Mouse (Mus musculus) heart, embryonic 11.5 days (tissue): ENCODE measurements around the gene Map2k3. TPM values are rescaled to one million over a fixed set of nuclear protein-coding genes. Genes with fewer than 3 reads are reported as not detected.

Source experiments
- ATAC-seq: fragments of 200-750 bp; cut with Nextera tagmentation; replicated peaks from 2 replicates; pipeline ENCODE4 v1.8.0; 2017; ENCODE audit warnings: moderate library complexity; ENCODE audit not compliant: insufficient number of reproducible peaks, low FRiP score, low TSS enrichment
- H3K27ac ChIP-seq: fragments of 300-500 bp; sonication (generic); 2 replicates; pipeline ENCODE4 v1.5.1; 2014; ENCODE audit warnings: mild to moderate bottlenecking, low read depth, low read length
- H3K27me3 ChIP-seq: fragments of 300-500 bp; sonication (generic); 2 replicates; pipeline ENCODE4 v1.6.1; 2014; ENCODE audit warnings: mild to moderate bottlenecking, low read length, mixed read lengths; ENCODE audit not compliant: control insufficient read depth, insufficient read depth
- H3K36me3 ChIP-seq: fragments of 300-500 bp; sonication (generic); 2 replicates; pipeline ENCODE4 v1.6.1; 2014; ENCODE audit warnings: mild to moderate bottlenecking, low read length, moderate library complexity, mixed read lengths; ENCODE audit not compliant: control insufficient read depth, insufficient read depth
- H3K4me1 ChIP-seq: fragments of 300-500 bp; sonication (generic); 2 replicates; pipeline ENCODE4 v1.6.1; 2014; ENCODE audit warnings: low read length; ENCODE audit not compliant: control insufficient read depth, insufficient read depth
- H3K4me2 ChIP-seq: fragments of 300-500 bp; sonication (generic); 2 replicates; pipeline ENCODE4 v1.6.1; 2014; ENCODE audit warnings: mild to moderate bottlenecking, moderate library complexity
- H3K4me3 ChIP-seq: fragments of 300-500 bp; sonication (generic); 2 replicates; pipeline ENCODE4 v1.5.1; 2014; ENCODE audit warnings: low read depth, low read length
- H3K9ac ChIP-seq: fragments of 300-500 bp; sonication (generic); 2 replicates; pipeline ENCODE4 v1.6.1; 2014; ENCODE audit warnings: mild to moderate bottlenecking, low read depth, low read length, moderate library complexity
- H3K9me3 ChIP-seq: fragments of 300-500 bp; sonication (generic); replicated peaks from 2 replicates; pipeline ENCODE4 v1.6.1; 2016; ENCODE audit warnings: low read length; ENCODE audit not compliant: control insufficient read depth
- WGBS: fragments of 180-500 bp; shearing (Covaris S2); extraction: QIAGEN DNeasy Blood & Tissue Kit; methylation state at CpG from one replicate; pipeline ENCODE4 v1.1.7; 2014; ENCODE audit not compliant: insufficient replicate concordance; 5-methylcytosine and 5-hydroxymethylcytosine counted together
- polyA plus RNA-seq: library from polyadenylated mRNA; unstranded; fragments of >200 nt; fragmentation: Nextera tagmentation; extraction: Ambion mirVana; gene quantifications from 2 replicates; pipeline ENCODE4 v1.2.1, GENCODE M21; 2014

Map2k3 gene
- polyA plus RNA-seq, 1 experiment from 2014 or later = 77.9 TPM

DNA sequence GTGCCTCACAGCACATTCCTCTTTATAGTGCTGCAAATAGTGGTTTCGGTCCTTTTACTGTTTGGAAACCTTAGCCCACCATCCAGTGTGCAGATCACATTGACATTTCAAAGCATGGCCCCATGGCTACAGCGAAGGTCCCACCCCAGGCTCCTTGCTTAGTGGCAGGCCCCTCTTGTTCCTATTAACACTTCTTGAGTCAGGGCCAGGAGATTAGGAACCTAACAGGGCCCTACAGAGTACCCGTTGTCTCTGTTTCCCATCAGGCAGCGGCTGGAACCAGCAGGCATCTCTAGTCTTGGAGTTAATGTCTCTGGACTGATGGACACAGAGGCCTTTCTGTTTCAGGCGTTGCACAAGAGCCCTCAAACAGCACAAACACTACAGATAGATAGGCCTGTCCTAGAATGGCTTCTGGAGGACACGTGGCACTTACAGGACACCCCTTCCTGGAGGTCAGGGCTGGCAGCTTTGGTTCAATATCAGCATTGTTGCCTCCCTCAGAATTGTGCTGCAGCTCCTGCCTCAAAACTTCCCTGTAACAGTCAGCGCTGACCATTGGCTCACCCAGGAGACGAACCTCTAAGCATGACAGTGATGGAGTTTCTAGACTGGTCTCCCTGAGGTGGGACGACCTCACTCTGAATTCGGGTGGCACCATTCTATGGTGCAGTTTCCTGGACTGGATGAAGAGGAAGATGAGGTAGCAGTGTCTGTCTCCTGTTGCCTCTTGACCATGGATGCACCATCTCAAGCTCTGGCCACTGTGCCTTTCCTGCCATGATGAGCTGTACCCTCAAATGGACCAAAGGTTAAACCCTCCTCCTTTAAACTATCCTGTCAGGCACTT lies 22.6 kb downstream of the Map2k3 start:
- Histone ChIP-seq H3K9me3 (no peaks in the 10 kb centered on the region), H3K27me3 (no peaks in the 10 kb centered on the region), H3K36me3 (peaks cover 14% of the 10 kb centered on the region; the same call in 1 of the 2 replicates), H3K4me3 (no peak overlapping the region), H3K4me1 (peaks cover 6% of the 10 kb centered on the region), H3K9ac (no peak overlapping the region), H3K4me2 (no peak overlapping the region; the same call in 1 of the 2 replicates), H3K27ac (no peak overlapping the region)
- WGBS = 68% methylated on average over 10 of the region's 10 CpGs
- ATAC-seq = no peak

DNA sequence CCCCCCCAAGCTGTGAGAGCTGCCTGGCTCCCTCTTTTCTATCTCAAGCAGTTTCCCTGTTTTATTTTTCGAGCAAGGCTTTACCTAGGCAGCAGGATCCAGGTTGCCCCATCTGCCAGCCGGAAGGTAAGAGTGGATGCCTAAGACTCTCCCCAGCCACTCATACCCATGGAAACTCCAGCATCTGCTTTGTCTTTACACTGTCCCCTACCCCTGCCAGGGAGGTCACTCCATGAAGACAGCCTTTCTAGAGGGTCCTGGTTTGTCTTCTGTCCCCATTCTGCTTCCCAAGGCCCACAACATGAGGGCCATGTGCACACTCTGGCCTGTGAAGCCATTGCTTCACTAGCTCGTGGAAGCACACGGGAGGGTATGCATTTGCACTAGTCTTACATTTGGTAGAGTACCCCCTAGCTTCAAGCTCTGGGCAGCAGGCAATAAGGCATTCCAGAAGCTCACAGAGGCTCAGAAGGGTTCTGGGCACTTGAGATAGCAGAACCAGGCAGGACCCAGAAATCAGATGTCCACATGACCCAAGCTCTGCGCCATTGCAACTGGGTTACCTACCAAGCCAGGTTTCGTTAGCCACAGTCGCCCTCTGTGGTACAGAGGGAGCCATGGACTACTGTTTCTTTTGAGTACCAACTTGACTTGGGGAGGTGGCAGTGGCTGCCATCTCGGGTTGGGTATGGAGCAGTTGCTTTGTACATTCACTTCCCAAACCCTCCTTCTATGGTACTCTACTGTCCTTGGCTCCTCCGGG lies 24.0 kb downstream of the Map2k3 start:
- ATAC-seq = no peak
- H3K9ac ChIP-seq = no peak overlapping the region
- no peaks in the 10 kb centered on the region for H3K27me3 ChIP-seq
- peaks cover 6% of the 10 kb centered on the region for H3K4me1 ChIP-seq
- H3K4me3 ChIP-seq = no peak overlapping the region
- H3K36me3 ChIP-seq = peaks cover 11% of the 10 kb centered on the region; the same call in 1 of the 2 replicates
- 75% methylated on average over 9 of the region's 9 CpGs for WGBS
- no peak overlapping the region for H3K4me2 ChIP-seq
- H3K27ac ChIP-seq = no peak overlapping the region
- no peaks in the 10 kb centered on the region for H3K9me3 ChIP-seq

DNA sequence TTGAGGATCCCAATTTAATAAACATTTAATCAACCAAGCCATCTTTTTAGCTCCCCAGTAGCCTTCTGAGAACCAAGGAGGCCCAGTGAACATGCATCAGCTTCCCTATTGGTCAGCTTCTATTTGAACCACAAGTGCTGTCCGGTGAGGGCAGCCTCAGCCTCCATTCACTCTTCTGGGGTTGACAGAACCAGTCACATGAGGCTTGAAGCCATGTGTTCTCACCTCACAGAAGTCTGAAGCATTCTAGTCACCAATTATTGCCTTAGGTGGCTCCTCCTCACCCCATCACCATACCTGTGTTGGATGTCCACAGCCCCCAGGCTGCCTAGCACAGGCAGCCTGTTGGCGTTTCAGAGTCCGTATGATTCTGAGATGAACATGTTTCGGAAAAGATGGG lies 27.1 kb downstream of the Map2k3 start:
- no peak for ATAC-seq
- Histone ChIP-seq H3K4me2 (no peak overlapping the region), H3K27ac (no peak overlapping the region), H3K9ac (no peak overlapping the region), H3K4me1 (peaks cover 6% of the 10 kb centered on the region), H3K4me3 (no peak overlapping the region), H3K36me3 (no peaks in the 10 kb centered on the region), H3K9me3 (no peaks in the 10 kb centered on the region), H3K27me3 (no peaks in the 10 kb centered on the region)
- WGBS = 81% methylated on average over 4 of the region's 4 CpGs

DNA sequence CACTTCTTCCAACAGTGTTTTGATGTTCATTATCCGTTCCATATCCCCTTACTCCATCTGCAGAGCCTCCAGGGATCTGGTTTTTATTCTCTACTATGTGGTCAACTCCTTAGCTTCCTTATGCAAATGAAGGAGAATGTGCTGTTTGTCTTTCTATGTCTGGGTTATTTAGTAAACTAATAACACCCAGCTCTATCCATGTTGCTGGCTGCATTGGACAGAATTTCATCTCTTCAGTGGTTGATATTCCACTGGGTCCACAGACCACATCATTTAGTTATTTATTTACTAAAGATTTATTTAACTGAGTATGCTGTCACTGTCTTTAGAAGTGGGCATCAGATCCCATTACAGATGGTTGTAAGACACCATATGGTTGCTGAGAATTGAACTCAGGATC lies 29.3 kb downstream of the Map2k3 start:
- ATAC-seq = no peak
- Histone ChIP-seq H3K36me3 (no peaks in the 10 kb centered on the region), H3K9me3 (no peaks in the 10 kb centered on the region), H3K4me3 (no peak overlapping the region), H3K9ac (no peak overlapping the region), H3K4me1 (no peaks in the 10 kb centered on the region), H3K27ac (no peak overlapping the region), H3K27me3 (no peaks in the 10 kb centered on the region), H3K4me2 (no peak overlapping the region)
- WGBS = 74% methylated on average over 1 of the region's 1 CpGs

DNA sequence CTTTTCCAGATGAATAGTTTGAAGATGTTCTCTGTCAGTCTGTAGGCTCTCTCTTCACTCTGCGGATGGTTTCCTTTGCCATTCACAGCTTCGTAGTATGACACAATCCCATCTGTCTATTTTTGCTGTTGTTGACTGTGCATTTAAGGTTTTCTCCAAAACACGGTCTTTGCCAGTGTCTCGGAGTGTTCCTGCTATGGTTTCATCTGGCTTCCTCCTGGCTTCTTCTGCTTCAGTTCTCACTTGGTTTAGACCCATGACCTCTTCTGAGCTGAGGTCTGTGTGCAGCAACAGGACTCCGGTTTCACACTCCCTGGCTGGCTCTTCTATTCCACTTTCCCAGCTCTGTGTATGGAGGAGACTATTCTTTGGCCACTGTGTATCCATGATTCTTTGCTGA lies 30.9 kb downstream of the Map2k3 start:
- Histone ChIP-seq H3K27ac (no peak overlapping the region), H3K27me3 (no peaks in the 10 kb centered on the region), H3K4me1 (no peaks in the 10 kb centered on the region), H3K4me2 (no peak overlapping the region), H3K9ac (no peak overlapping the region), H3K9me3 (no peaks in the 10 kb centered on the region), H3K4me3 (no peak overlapping the region), H3K36me3 (no peaks in the 10 kb centered on the region)
- no peak for ATAC-seq
- WGBS = 82% methylated on average over 5 of the region's 5 CpGs

DNA sequence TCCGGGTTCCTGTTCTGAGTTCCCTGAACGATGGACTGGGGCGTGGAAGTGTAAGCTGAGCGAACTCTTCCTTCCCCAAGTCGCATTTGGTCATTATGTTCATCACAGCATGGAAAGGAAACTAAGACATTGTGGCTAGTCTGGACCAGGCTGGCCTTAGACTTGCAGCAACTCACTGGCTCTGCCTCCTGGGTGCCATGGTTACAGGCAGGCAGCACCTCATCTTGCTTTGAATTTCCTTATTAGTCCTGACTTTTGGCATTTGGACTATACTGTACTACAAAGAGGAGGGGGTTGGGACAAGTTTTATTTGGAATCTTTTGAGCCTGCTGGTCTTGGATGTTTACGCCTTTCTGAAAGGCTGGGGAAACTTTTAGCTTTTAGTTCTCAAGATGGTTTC lies 35.1 kb downstream of the Map2k3 start:
- H3K27ac ChIP-seq = no peak overlapping the region
- no peak overlapping the region for H3K4me2 ChIP-seq
- no peaks in the 10 kb centered on the region for H3K4me1 ChIP-seq
- no peaks in the 10 kb centered on the region for H3K36me3 ChIP-seq
- WGBS = 62% methylated on average over 6 of the region's 6 CpGs
- no peaks in the 10 kb centered on the region for H3K27me3 ChIP-seq
- no peak overlapping the region for H3K4me3 ChIP-seq
- H3K9me3 ChIP-seq = no peaks in the 10 kb centered on the region
- H3K9ac ChIP-seq = no peak overlapping the region
- no peak for ATAC-seq

DNA sequence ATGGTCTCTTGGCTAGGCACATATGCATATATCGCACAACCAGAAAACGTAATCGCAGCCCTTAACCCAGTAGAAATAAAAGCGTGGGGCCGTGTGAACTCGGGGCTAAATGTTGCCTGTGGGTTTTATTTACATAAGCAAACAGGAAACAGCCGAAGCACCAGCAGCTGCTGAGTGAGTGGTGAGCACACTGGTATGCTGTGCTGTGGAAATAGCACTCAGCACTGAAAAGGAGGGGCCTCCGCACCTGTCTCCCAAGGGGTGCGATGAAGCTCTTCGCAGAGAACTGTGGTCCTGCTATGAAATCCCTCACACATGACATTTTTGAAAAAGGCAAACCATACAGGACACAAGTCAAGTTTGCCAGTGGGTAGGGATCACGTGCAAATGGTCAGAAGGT lies 43.3 kb downstream of the Map2k3 start:
- ATAC-seq = no peak
- Histone ChIP-seq H3K9me3 (no peaks in the 10 kb centered on the region), H3K4me1 (0 out of 2 replicates have a peak, but pooled peaks cover 5% of the 10 kb centered on the region), H3K9ac (no peak overlapping the region), H3K27ac (no peak overlapping the region), H3K4me3 (no peak overlapping the region), H3K36me3 (no peaks in the 10 kb centered on the region), H3K4me2 (no peak overlapping the region), H3K27me3 (no peaks in the 10 kb centered on the region)
- 74% methylated on average over 11 of the region's 11 CpGs for WGBS

DNA sequence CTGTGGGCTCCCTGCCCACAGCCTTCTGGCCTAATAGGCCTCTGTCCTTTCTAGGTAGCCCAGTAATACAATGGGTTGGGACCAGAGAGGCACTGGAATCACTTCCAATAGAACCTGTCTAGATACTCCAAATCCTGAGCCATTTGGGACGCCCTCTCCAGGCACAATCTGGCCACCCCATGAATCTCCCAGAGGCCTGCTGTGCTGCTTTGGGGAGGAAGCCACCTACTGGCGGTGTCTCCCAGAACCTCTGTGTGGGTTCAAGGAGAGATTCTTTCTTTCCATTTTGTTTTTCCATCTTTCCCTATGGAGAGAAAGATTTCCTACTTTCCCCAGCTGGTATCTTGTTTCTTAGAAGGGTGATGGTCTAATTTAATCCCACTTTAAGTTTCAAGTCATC lies 44.4 kb downstream of the Map2k3 start:
- no peaks in the 10 kb centered on the region for H3K9me3 ChIP-seq
- H3K36me3 ChIP-seq = no peaks in the 10 kb centered on the region
- H3K4me2 ChIP-seq = no peak overlapping the region
- 0 out of 2 replicates have a peak, but pooled peaks cover 5% of the 10 kb centered on the region for H3K4me1 ChIP-seq
- no peak for ATAC-seq
- H3K27ac ChIP-seq = no peak overlapping the region
- no peaks in the 10 kb centered on the region for H3K27me3 ChIP-seq
- no peak overlapping the region for H3K9ac ChIP-seq
- no peak overlapping the region for H3K4me3 ChIP-seq
- WGBS = 60% methylated on average over 2 of the region's 2 CpGs
